Mouse (Mus musculus): ENCODE results near the gene Acvr2a.
"Not testable (repeated sequence)": the region's sequence is repeated elsewhere in the genome, so short reads cannot be mapped to it uniquely, and the experiment has no call there.

The Acvr2a gene

GRCm38 (mm10) chr2:48813371-48814222 is at the start of gene Acvr2a:
Gene Acvr2a (plus strand): TSS chr2:48814109.
- peak; percentile 85 for DNase-seq (ENCODE audit: low spot score in 2 of 2)

GRCm38 (mm10) chr2:48766513-48766912 is 47.4 kb upstream of the Acvr2a start:
- DNase-seq (ENCODE audit: low spot score in 2 of 2): no peak

GRCm38 (mm10) chr2:48767778-48768177 is 46.1 kb upstream of the Acvr2a start:
- DNase-seq (ENCODE audit: low spot score in 2 of 2): peak in 1 of 2 experiments; percentile 23

- DNase-seq (ENCODE audit: low spot score in 2 of 2): no peak
These were observed 45.7 kb upstream of the Acvr2a start for GRCm38 (mm10) chr2:48768219-48768618.

- DNase-seq (ENCODE audit: low spot score in 2 of 2): no peak
These were observed 43.8 kb upstream of the Acvr2a start for GRCm38 (mm10) chr2:48770100-48770499.

GRCm38 (mm10) chr2:48770634-48771033 is 43.3 kb upstream of the Acvr2a start:
- no peak for DNase-seq (ENCODE audit: low spot score in 2 of 2)

- DNase-seq (ENCODE audit: low spot score in 2 of 2): peak in 1 of 2 experiments; percentile 7
These were observed 38.6 kb upstream of the Acvr2a start for GRCm38 (mm10) chr2:48775281-48775680.

- no peak for DNase-seq (ENCODE audit: low spot score in 2 of 2)
These were observed 25.0 kb upstream of the Acvr2a start for GRCm38 (mm10) chr2:48788901-48789300.

- DNase-seq (ENCODE audit: low spot score in 2 of 2): peak; percentile 17 to 22
These were observed 522 bp downstream of the Acvr2a start for GRCm38 (mm10) chr2:48814223-48815038.

GRCm38 (mm10) chr2:48815039-48815590 is 1.2 kb downstream of the Acvr2a start:
- DNase-seq (ENCODE audit: low spot score in 2 of 2): no peak

GRCm38 (mm10) chr2:48816141-48817028 is 2.5 kb downstream of the Acvr2a start:
- no peak for DNase-seq (ENCODE audit: low spot score in 2 of 2)

- no peak for DNase-seq (ENCODE audit: low spot score in 2 of 2)
These were observed 12.0 kb downstream of the Acvr2a start for GRCm38 (mm10) chr2:48825878-48826277.

- DNase-seq (ENCODE audit: low spot score in 2 of 2): no peak
These were observed 12.5 kb downstream of the Acvr2a start for GRCm38 (mm10) chr2:48826380-48826779.

- no peak for DNase-seq (ENCODE audit: low spot score in 2 of 2)
These were observed 16.6 kb downstream of the Acvr2a start for GRCm38 (mm10) chr2:48830492-48830891.

- DNase-seq (ENCODE audit: low spot score in 2 of 2): no peak
These were observed 18.4 kb downstream of the Acvr2a start for GRCm38 (mm10) chr2:48832305-48832704.

- DNase-seq (ENCODE audit: low spot score in 2 of 2): no peak
These were observed 20.1 kb downstream of the Acvr2a start for GRCm38 (mm10) chr2:48833884-48834450.

- no peak for DNase-seq (ENCODE audit: low spot score in 2 of 2)
These were observed 27.9 kb downstream of the Acvr2a start for GRCm38 (mm10) chr2:48841611-48842470.

GRCm38 (mm10) chr2:48846689-48847398 is 32.9 kb downstream of the Acvr2a start:
- no peak for DNase-seq (ENCODE audit: low spot score in 2 of 2)

GRCm38 (mm10) chr2:48865596-48865995 is 51.7 kb downstream of the Acvr2a start:
- not testable (repeated sequence) for DNase-seq (ENCODE audit: low spot score in 2 of 2)

Data from right cerebral cortex, postnatal 36 days (tissue).